Mouse (Mus musculus) MEL (cell line): ENCODE data around the gene Pcnx3. TPM values are rescaled to one million over a fixed set of nuclear protein-coding genes. Genes with fewer than 3 reads are reported as not detected.

Experiments used
- DNase-seq: peaks from one replicate; pipeline ENCODE4 v3.0.0; 2011; ENCODE audit warnings: low read depth, low spot score
- H3K27ac ChIP-seq: 2 replicates; pipeline ENCODE4 v1.5.1; 2012; ENCODE audit warnings: low read depth, mild to moderate bottlenecking, control low read depth, low read length, moderate library complexity; ENCODE audit not compliant: control insufficient read depth
- H3K27me3 ChIP-seq, 2 experiments: fragments of 150-350 bp in 1 of 2; sonication (generic) in 1 of 2; 2 replicates each; pipeline ENCODE4 v1.6.1; 2012; ENCODE audit warnings: low read length in 2 of 2, mild to moderate bottlenecking in 2 of 2, improper control_type of control experiment in 1 of 2, moderate library complexity in 1 of 2; ENCODE audit not compliant: insufficient read depth in 2 of 2, control insufficient read depth in 1 of 2
- H3K36me3 ChIP-seq, 2 experiments: 2 replicates each; pipeline ENCODE4 v1.6.1; 2012 to 2014; ENCODE audit warnings: low read length in 2 of 2, improper control_type of control experiment in 1 of 2, inconsistent platforms in 1 of 2, mild to moderate bottlenecking in 1 of 2; ENCODE audit not compliant: insufficient read depth in 2 of 2, control insufficient read depth in 1 of 2
- H3K4me1 ChIP-seq, 2 experiments: fragments of 150-350 bp in 1 of 2; sonication (generic) in 1 of 2; 2 replicates each; pipeline ENCODE4 v1.6.1; 2012; ENCODE audit warnings: low read length in 2 of 2, improper control_type of control experiment in 1 of 2, mild to moderate bottlenecking in 1 of 2; ENCODE audit not compliant: insufficient read depth in 2 of 2, control insufficient read depth in 1 of 2
- H3K4me3 ChIP-seq, 2 experiments: fragments of 150-350 bp in 1 of 2; sonication (generic) in 1 of 2; 2 replicates each; pipeline ENCODE4 v1.5.1; 2012; ENCODE audit warnings: low read depth in 2 of 2, low read length in 2 of 2, mild to moderate bottlenecking in 2 of 2, moderate library complexity in 2 of 2, control low read depth in 1 of 2, improper control_type of control experiment in 1 of 2; ENCODE audit not compliant: control insufficient read depth in 1 of 2, insufficient read depth in 1 of 2
- H3K79me2 ChIP-seq: 2 replicates; pipeline ENCODE4 v1.6.1; 2012; ENCODE audit warnings: mild to moderate bottlenecking, low read length, moderate library complexity; ENCODE audit not compliant: control insufficient read depth, poor library complexity, insufficient read depth
- H3K9ac ChIP-seq: 2 replicates; pipeline ENCODE4 v1.6.1; 2012; ENCODE audit warnings: low read depth, mild to moderate bottlenecking, control low read depth, low read length, moderate library complexity; ENCODE audit not compliant: control insufficient read depth, poor library complexity, severe bottlenecking
- H3K9me3 ChIP-seq: fragments of 150-350 bp; sonication (generic); replicated peaks from 2 replicates; pipeline ENCODE4 v1.6.1; 2012; ENCODE audit warnings: mild to moderate bottlenecking, low read length, improper control_type of control experiment, moderate library complexity; ENCODE audit not compliant: insufficient read depth
- BHLHE40 ChIP-seq: IDR thresholded peaks from 2 replicates; pipeline ENCODE4 v1.6.1; 2012; ENCODE audit warnings: low read depth, mild to moderate bottlenecking, inconsistent platforms, low read length, improper control_type of control experiment, borderline replicate concordance
- CHD2 ChIP-seq: IDR thresholded peaks from 2 replicates; pipeline ENCODE4 v1.6.1; 2011; ENCODE audit warnings: low read length, improper control_type of control experiment
- CTCF ChIP-seq, 3 experiments: IDR thresholded peaks in 2 of 3; conservative IDR thresholded peaks in 1 of 3; 2 replicates each; pipeline ENCODE4 v1.5.1; 2011 to 2012; ENCODE audit warnings: low read length in 3 of 3, low read depth in 2 of 3, mild to moderate bottlenecking in 2 of 3, improper control_type of control experiment in 1 of 3, inconsistent platforms in 1 of 3, mixed read lengths in 1 of 3, moderate library complexity in 1 of 3; ENCODE audit not compliant: control insufficient read depth in 1 of 3, insufficient read depth in 1 of 3, poor library complexity in 1 of 3, severe bottlenecking in 1 of 3
- E2F4 ChIP-seq: IDR thresholded peaks from 2 replicates; pipeline ENCODE4 v1.6.1; 2011; ENCODE audit warnings: low read depth, low read length, improper control_type of control experiment, borderline replicate concordance
- GATA1 ChIP-seq: IDR thresholded peaks from 2 replicates; pipeline ENCODE4 v1.6.1; 2011; ENCODE audit warnings: low read depth, low read length, improper control_type of control experiment
- HCFC1 ChIP-seq: IDR thresholded peaks from 2 replicates; pipeline ENCODE4 v1.6.1; 2012; ENCODE audit warnings: low read depth, mild to moderate bottlenecking, inconsistent platforms, low read length, improper control_type of control experiment, moderate library complexity
- MAX ChIP-seq: IDR thresholded peaks from 2 replicates; pipeline ENCODE4 v1.6.1; 2011; ENCODE audit warnings: low read length, improper control_type of control experiment
- MAZ ChIP-seq: IDR thresholded peaks from 2 replicates; pipeline ENCODE4 v1.6.1; 2012; ENCODE audit warnings: low read depth, mild to moderate bottlenecking, inconsistent platforms, low read length, improper control_type of control experiment
- MEF2A ChIP-seq: IDR thresholded peaks from 2 replicates; pipeline ENCODE4 v1.6.1; 2014; ENCODE audit warnings: low read depth, mild to moderate bottlenecking, inconsistent platforms, low read length, improper control_type of control experiment; ENCODE audit not compliant: poor library complexity, insufficient replicate concordance, severe bottlenecking; ENCODE audit errors: extremely low read depth
- MYB ChIP-seq: IDR thresholded peaks from 2 replicates; pipeline ENCODE4 v1.6.1; 2011; ENCODE audit warnings: mild to moderate bottlenecking, low read depth, low read length, improper control_type of control experiment
- NELFE ChIP-seq: IDR thresholded peaks from 2 replicates; pipeline ENCODE4 v1.6.1; 2011; ENCODE audit warnings: low read depth, low read length, improper control_type of control experiment
- POLR2A ChIP-seq, 2 experiments: IDR thresholded peaks; 2 replicates each; pipeline ENCODE4 v1.6.1; 2011 to 2012; ENCODE audit warnings: low read length in 2 of 2, mild to moderate bottlenecking in 2 of 2, control low read depth in 1 of 2, improper control_type of control experiment in 1 of 2, low read depth in 1 of 2, moderate library complexity in 1 of 2; ENCODE audit not compliant: control insufficient read depth in 1 of 2, insufficient read depth in 1 of 2, poor library complexity in 1 of 2
- POLR2AphosphoS5 ChIP-seq: IDR thresholded peaks from 2 replicates; pipeline ENCODE4 v1.6.1; 2012; ENCODE audit warnings: low read depth, borderline replicate concordance, mild to moderate bottlenecking, inconsistent platforms, low read length, moderate library complexity, mixed read lengths
- RAD21 ChIP-seq: IDR thresholded peaks from 2 replicates; pipeline ENCODE4 v1.6.1; 2011; ENCODE audit warnings: mild to moderate bottlenecking, low read depth, low read length, improper control_type of control experiment
- SIN3A ChIP-seq: IDR thresholded peaks from 2 replicates; pipeline ENCODE4 v1.6.1; 2012; ENCODE audit warnings: low read length, improper control_type of control experiment, inconsistent platforms
- SMC3 ChIP-seq: IDR thresholded peaks from 2 replicates; pipeline ENCODE4 v1.6.1; 2011; ENCODE audit warnings: low read depth, low read length, improper control_type of control experiment
- TBP ChIP-seq: IDR thresholded peaks from 2 replicates; pipeline ENCODE4 v1.8.0; 2011; ENCODE audit warnings: low read depth, low read length, improper control_type of control experiment
- USF1 ChIP-seq: IDR thresholded peaks from 2 replicates; pipeline ENCODE4 v1.6.1; 2014; ENCODE audit warnings: low read depth, mild to moderate bottlenecking, inconsistent platforms, low read length, improper control_type of control experiment, moderate library complexity
- ZKSCAN1 ChIP-seq: IDR thresholded peaks from 2 replicates; pipeline ENCODE4 v1.6.1; 2012; ENCODE audit warnings: low read depth, mild to moderate bottlenecking, inconsistent platforms, low read length, improper control_type of control experiment, moderate library complexity
- ZNF384 ChIP-seq: IDR thresholded peaks from 2 replicates; pipeline ENCODE4 v1.6.1; 2012; ENCODE audit warnings: low read depth, mild to moderate bottlenecking, inconsistent platforms, low read length, improper control_type of control experiment
- polyA plus RNA-seq, 2 experiments: library from polyadenylated mRNA; stranded (reverse) in 1 of 2; unstranded in 1 of 2; fragments of >175 nt in 1 of 2; fragments of >200 nt in 1 of 2; gene quantifications; 2 replicates each; pipeline versions ENCODE4 v1.2.1 to v1.2.4; 2012; ENCODE audit warnings: low replicate concordance in 2 of 2, low read depth in 1 of 2; ENCODE audit not compliant: insufficient read length in 2 of 2, insufficient read depth in 1 of 2, missing spikeins in 1 of 2
- total RNA-seq: library from RNA; depleted of rRNA; stranded (reverse); fragments of 300-350 nt; gene quantifications from 2 replicates; pipeline ENCODE4 v1.2.3, GENCODE M21; 2012

Pcnx3 gene
- total and polyA plus RNA-seq, 3 experiments = 25.3 to 76.4 TPM; not detected in 1

GRCm38 (mm10) chr19:5686437-5686836, 2.3 kb downstream of the Pcnx3 start:
- no peak overlapping the region for H3K27ac ChIP-seq
- H3K27me3 ChIP-seq = no peaks in the 10 kb centered on the region
- peaks cover 2 to 5% of the 10 kb centered on the region in 2 experiments; a peak in 1 of 4 replicates for H3K36me3 ChIP-seq
- no peaks in the 10 kb centered on the region for H3K9me3 ChIP-seq
- no peak overlapping the region for H3K9ac ChIP-seq
- DNase-seq = no peak
- peaks cover 29% of the 10 kb centered on the region for H3K79me2 ChIP-seq
- no peak overlapping the region for H3K4me3 ChIP-seq
- H3K4me1 ChIP-seq = peaks cover 2 to 15% of the 10 kb centered on the region in 2 experiments; a peak in 3 of 4 replicates
- TF ChIP-seq MAX (no peak), POLR2AphosphoS5 (no peak), POLR2A (IDR thresholded peaks at IDR 0.05; ENCODE audit: control insufficient read depth in 1 of 2, insufficient read depth in 1 of 2, low read depth in 1 of 2, low read length in 2 of 2, poor library complexity in 1 of 2) (no peak), GATA1 (no peak)
- TF ChIP-seq, all 39 proteins: peak for 0

- Histone ChIP-seq H3K9ac (no peak overlapping the region), H3K4me3 (no peak overlapping the region), H3K79me2 (peaks cover 24% of the 10 kb centered on the region), H3K27ac (no peak overlapping the region), H3K9me3 (no peaks in the 10 kb centered on the region), H3K36me3 (peaks cover 2 to 3% of the 10 kb centered on the region in 2 experiments; a peak in 1 of 4 replicates), H3K27me3 (no peaks in the 10 kb centered on the region), H3K4me1 (peaks cover 2 to 10% of the 10 kb centered on the region in 2 experiments; a peak in 3 of 4 replicates)
- TF ChIP-seq E2F4 (no peak), NELFE (no peak), ZNF384 (no peak), CTCF (IDR thresholded peaks at IDR 0.05 in 2 of 3, conservative IDR thresholded peaks at IDR 0.05 in 1 of 3; ENCODE audit: control insufficient read depth in 1 of 3, insufficient read depth in 1 of 3, low read depth in 2 of 3, low read length in 3 of 3, poor library complexity in 1 of 3, severe bottlenecking in 1 of 3) (no peak), BHLHE40 (no peak), HCFC1 (no peak), MAX (no peak), ZKSCAN1 (no peak), CHD2 (no peak), MAZ (no peak), USF1 (no peak), POLR2AphosphoS5 (no peak), SMC3 (no peak)
- DNase-seq = no peak
These were observed 2.8 kb downstream of the Pcnx3 start for GRCm38 (mm10) chr19:5685861-5686260.

- Histone ChIP-seq H3K27me3 (no peaks in the 10 kb centered on the region), H3K79me2 (peaks cover 19% of the 10 kb centered on the region), H3K9me3 (no peaks in the 10 kb centered on the region), H3K36me3 (peaks cover 0 to 2% of the 10 kb centered on the region in 2 experiments; a peak in 2 of 4 replicates), H3K4me3 (no peak overlapping the region), H3K9ac (no peak overlapping the region), H3K4me1 (peaks cover 2 to 6% of the 10 kb centered on the region in 2 experiments; a peak in 3 of 4 replicates), H3K27ac (no peak overlapping the region)
- TF ChIP-seq MYB (no peak), TBP (no peak), MEF2A (no peak), SIN3A (no peak), RAD21 (no peak), BHLHE40 (no peak)
- DNase-seq = no peak
These were observed 3.3 kb downstream of the Pcnx3 start for GRCm38 (mm10) chr19:5685431-5685830.
